Mouse (Mus musculus): ENCODE data around the gene Gabrp. TPM values are rescaled to one million over a fixed set of nuclear protein-coding genes. Genes with fewer than 3 reads are reported as not detected.

The Gabrp gene
- 0.20 and 0.22 TPM in 2 replicates for polyA plus RNA-seq (2015; fragmentation: Nextera tagmentation; extraction: Ambion mirVana)

GRCm38 (mm10) chr11:33578859-33579258, at the start of gene Gabrp:
Gabrp (minus strand) TSS chr11:33578959.
- H3K27ac ChIP-seq (ENCODE audit: low read length): no peak within 1 kb of the TSS
- no peak within 1 kb of the TSS for H3K4me2 ChIP-seq (ENCODE audit: low read depth, low read length)
- no peaks in the 10 kb centered on the region for H3K36me3 ChIP-seq (ENCODE audit: control insufficient read depth, insufficient read depth)
- no peaks in the 10 kb centered on the region for H3K27me3 ChIP-seq (ENCODE audit: control insufficient read depth, insufficient read depth, low read length)
- H3K9ac ChIP-seq (ENCODE audit: low read length): no peak within 1 kb of the TSS
- no peak within 1 kb of the TSS for H3K4me3 ChIP-seq (ENCODE audit: low read length)
- no peaks in the 10 kb centered on the region for H3K4me1 ChIP-seq (ENCODE audit: control insufficient read depth, insufficient read depth, low read length)
- ATAC-seq (replicated peaks; ENCODE audit: extremely low read depth, insufficient read depth, low FRiP score): no peak
- no peaks in the 10 kb centered on the region for H3K9me3 ChIP-seq (replicated peaks; ENCODE audit: control insufficient read depth, low read length)
- WGBS: 47% methylated on average over 6 of the region's 6 CpGs

GRCm38 (mm10) chr11:33627136-33627742, 48.5 kb upstream of the Gabrp start:
- no peaks in the 10 kb centered on the region for H3K9me3 ChIP-seq (replicated peaks; ENCODE audit: control insufficient read depth, low read length)
- no peaks in the 10 kb centered on the region for H3K27me3 ChIP-seq (ENCODE audit: control insufficient read depth, insufficient read depth, low read length)
- no peak overlapping the region for H3K27ac ChIP-seq (ENCODE audit: low read length)
- ATAC-seq (replicated peaks; ENCODE audit: extremely low read depth, insufficient read depth, low FRiP score): no peak
- no peak overlapping the region for H3K4me3 ChIP-seq (ENCODE audit: low read length)
- no peak overlapping the region for H3K9ac ChIP-seq (ENCODE audit: low read length)
- WGBS: 79% methylated on average over 4 of the region's 4 CpGs
- no peaks in the 10 kb centered on the region for H3K4me1 ChIP-seq (ENCODE audit: control insufficient read depth, insufficient read depth, low read length)
- no peaks in the 10 kb centered on the region for H3K36me3 ChIP-seq (ENCODE audit: control insufficient read depth, insufficient read depth)
- no peak overlapping the region for H3K4me2 ChIP-seq (ENCODE audit: low read depth, low read length)

GRCm38 (mm10) chr11:33614218-33614617, 35.5 kb upstream of the Gabrp start:
- Histone ChIP-seq H3K4me3 (ENCODE audit: low read length) (no peak overlapping the region), H3K9me3 (replicated peaks; ENCODE audit: control insufficient read depth, low read length) (no peaks in the 10 kb centered on the region), H3K4me1 (ENCODE audit: control insufficient read depth, insufficient read depth, low read length) (no peaks in the 10 kb centered on the region), H3K27ac (ENCODE audit: low read length) (no peak overlapping the region), H3K4me2 (ENCODE audit: low read depth, low read length) (no peak overlapping the region), H3K36me3 (ENCODE audit: control insufficient read depth, insufficient read depth) (no peaks in the 10 kb centered on the region), H3K9ac (ENCODE audit: low read length) (no peak overlapping the region), H3K27me3 (ENCODE audit: control insufficient read depth, insufficient read depth, low read length) (no peaks in the 10 kb centered on the region; the same call in 1 of the 2 replicates)
- ATAC-seq (replicated peaks; ENCODE audit: extremely low read depth, insufficient read depth, low FRiP score): no peak
- 7% methylated on average over 15 of the region's 15 CpGs for WGBS

GRCm38 (mm10) chr11:33607784-33608183, 29.0 kb upstream of the Gabrp start:
- Histone ChIP-seq H3K4me3 (ENCODE audit: low read length) (no peak overlapping the region), H3K27ac (ENCODE audit: low read length) (no peak overlapping the region), H3K36me3 (ENCODE audit: control insufficient read depth, insufficient read depth) (no peaks in the 10 kb centered on the region), H3K4me2 (ENCODE audit: low read depth, low read length) (no peak overlapping the region), H3K27me3 (ENCODE audit: control insufficient read depth, insufficient read depth, low read length) (no peaks in the 10 kb centered on the region), H3K9me3 (replicated peaks; ENCODE audit: control insufficient read depth, low read length) (no peaks in the 10 kb centered on the region), H3K4me1 (ENCODE audit: control insufficient read depth, insufficient read depth, low read length) (no peaks in the 10 kb centered on the region), H3K9ac (ENCODE audit: low read length) (no peak overlapping the region)
- WGBS: 17% methylated on average over 3 of the region's 3 CpGs
- no peak for ATAC-seq (replicated peaks; ENCODE audit: extremely low read depth, insufficient read depth, low FRiP score)

- ATAC-seq (replicated peaks; ENCODE audit: extremely low read depth, insufficient read depth, low FRiP score): no peak
- 53% methylated on average over 2 of the region's 2 CpGs for WGBS
- Histone ChIP-seq H3K9ac (ENCODE audit: low read length) (no peak overlapping the region), H3K27me3 (ENCODE audit: control insufficient read depth, insufficient read depth, low read length) (no peaks in the 10 kb centered on the region), H3K36me3 (ENCODE audit: control insufficient read depth, insufficient read depth) (no peaks in the 10 kb centered on the region), H3K27ac (ENCODE audit: low read length) (no peak overlapping the region), H3K4me3 (ENCODE audit: low read length) (no peak overlapping the region), H3K9me3 (replicated peaks; ENCODE audit: control insufficient read depth, low read length) (no peaks in the 10 kb centered on the region), H3K4me1 (ENCODE audit: control insufficient read depth, insufficient read depth, low read length) (no peaks in the 10 kb centered on the region), H3K4me2 (ENCODE audit: low read depth, low read length) (no peak overlapping the region)
These were observed 24.4 kb upstream of the Gabrp start for GRCm38 (mm10) chr11:33603174-33603573.

- ATAC-seq (replicated peaks; ENCODE audit: extremely low read depth, insufficient read depth, low FRiP score): no peak
- Histone ChIP-seq H3K27me3 (ENCODE audit: control insufficient read depth, insufficient read depth, low read length) (no peaks in the 10 kb centered on the region), H3K4me2 (ENCODE audit: low read depth, low read length) (no peak within 1 kb of the TSS), H3K36me3 (ENCODE audit: control insufficient read depth, insufficient read depth) (no peaks in the 10 kb centered on the region), H3K9me3 (replicated peaks; ENCODE audit: control insufficient read depth, low read length) (no peaks in the 10 kb centered on the region), H3K27ac (ENCODE audit: low read length) (no peak within 1 kb of the TSS), H3K4me1 (ENCODE audit: control insufficient read depth, insufficient read depth, low read length) (no peaks in the 10 kb centered on the region), H3K4me3 (ENCODE audit: low read length) (no peak within 1 kb of the TSS), H3K9ac (ENCODE audit: low read length) (no peak within 1 kb of the TSS)
- WGBS: 67% methylated on average over 4 of the region's 4 CpGs
These were observed 20.2 kb upstream of the Gabrp start, which contains the start of gene D130052B06Rik for GRCm38 (mm10) chr11:33598986-33599385. D130052B06Rik (plus strand) TSS chr11:33599302.

GRCm38 (mm10) chr11:33596655-33597054, 17.9 kb upstream of the Gabrp start:
- Histone ChIP-seq H3K27ac (ENCODE audit: low read length) (no peak overlapping the region), H3K4me3 (ENCODE audit: low read length) (no peak overlapping the region), H3K4me1 (ENCODE audit: control insufficient read depth, insufficient read depth, low read length) (no peaks in the 10 kb centered on the region), H3K4me2 (ENCODE audit: low read depth, low read length) (no peak overlapping the region), H3K27me3 (ENCODE audit: control insufficient read depth, insufficient read depth, low read length) (no peaks in the 10 kb centered on the region), H3K9ac (ENCODE audit: low read length) (no peak overlapping the region), H3K9me3 (replicated peaks; ENCODE audit: control insufficient read depth, low read length) (no peaks in the 10 kb centered on the region), H3K36me3 (ENCODE audit: control insufficient read depth, insufficient read depth) (no peaks in the 10 kb centered on the region)
- no peak for ATAC-seq (replicated peaks; ENCODE audit: extremely low read depth, insufficient read depth, low FRiP score)
- WGBS: 70% methylated on average over 4 of the region's 4 CpGs

GRCm38 (mm10) chr11:33592826-33593225, 14.1 kb upstream of the Gabrp start:
- Histone ChIP-seq H3K4me1 (ENCODE audit: control insufficient read depth, insufficient read depth, low read length) (no peaks in the 10 kb centered on the region), H3K9me3 (replicated peaks; ENCODE audit: control insufficient read depth, low read length) (no peaks in the 10 kb centered on the region), H3K4me3 (ENCODE audit: low read length) (no peak overlapping the region), H3K36me3 (ENCODE audit: control insufficient read depth, insufficient read depth) (no peaks in the 10 kb centered on the region), H3K27me3 (ENCODE audit: control insufficient read depth, insufficient read depth, low read length) (no peaks in the 10 kb centered on the region), H3K4me2 (ENCODE audit: low read depth, low read length) (no peak overlapping the region), H3K27ac (ENCODE audit: low read length) (no peak overlapping the region), H3K9ac (ENCODE audit: low read length) (no peak overlapping the region)
- WGBS: 68% methylated on average over 4 of the region's 4 CpGs
- ATAC-seq (replicated peaks; ENCODE audit: extremely low read depth, insufficient read depth, low FRiP score): no peak

GRCm38 (mm10) chr11:33590771-33591170, 12.0 kb upstream of the Gabrp start:
- Histone ChIP-seq H3K4me2 (ENCODE audit: low read depth, low read length) (no peak overlapping the region), H3K36me3 (ENCODE audit: control insufficient read depth, insufficient read depth) (no peaks in the 10 kb centered on the region), H3K27me3 (ENCODE audit: control insufficient read depth, insufficient read depth, low read length) (no peaks in the 10 kb centered on the region), H3K9ac (ENCODE audit: low read length) (no peak overlapping the region), H3K27ac (ENCODE audit: low read length) (no peak overlapping the region), H3K4me3 (ENCODE audit: low read length) (no peak overlapping the region), H3K9me3 (replicated peaks; ENCODE audit: control insufficient read depth, low read length) (no peaks in the 10 kb centered on the region), H3K4me1 (ENCODE audit: control insufficient read depth, insufficient read depth, low read length) (no peaks in the 10 kb centered on the region)
- ATAC-seq (replicated peaks; ENCODE audit: extremely low read depth, insufficient read depth, low FRiP score): no peak
- WGBS: 84% methylated on average over 3 of the region's 3 CpGs

All from heart, embryonic 16.5 days (tissue).